Mouse (Mus musculus): ENCODE data around the gene Abcc10.

GRCm38 (mm10) chr17:46296601-46297000 is 31.6 kb downstream of the Abcc10 start:
- TF ChIP-seq CTCF (IDR thresholded peaks at IDR 0.05) (no peak), EP300 (IDR thresholded peaks at IDR 0.05) (no peak)

Measured in lung, postnatal 0 days (tissue).